Mouse (Mus musculus) G1E (cell line): ENCODE data around the gene Cct4. TPM values are rescaled to one million over a fixed set of nuclear protein-coding genes. Genes with fewer than 3 reads are reported as not detected.

Experiments
- ATAC-seq: 2 replicates; pipeline ENCODE4 v1.8.0; 2016; ENCODE audit warnings: mild to moderate bottlenecking; ENCODE audit not compliant: insufficient number of reproducible peaks, poor library complexity, low FRiP score, severe bottlenecking; ENCODE audit errors: extremely low read depth
- DNase-seq: peaks from one replicate; pipeline ENCODE4 v3.0.0; 2012; ENCODE audit warnings: low spot score
- H3K27me3 ChIP-seq: 2 replicates; pipeline ENCODE4 v1.6.1; 2012; ENCODE audit warnings: mild to moderate bottlenecking, low read length, inconsistent platforms; ENCODE audit not compliant: insufficient read depth
- H3K36me3 ChIP-seq: replicated peaks from 2 replicates; pipeline ENCODE3; 2012; ENCODE audit warnings: mild to moderate bottlenecking, inconsistent platforms
- H3K4me1 ChIP-seq: 2 replicates; pipeline ENCODE4 v1.6.1; 2012; ENCODE audit warnings: low read depth, low read length, inconsistent platforms, mixed read lengths; ENCODE audit not compliant: insufficient read depth
- H3K4me3 ChIP-seq: 2 replicates; pipeline ENCODE4 v1.5.1; 2012; ENCODE audit warnings: low read depth, mild to moderate bottlenecking, inconsistent platforms, low read length, moderate library complexity, mixed read lengths
- H3K9me3 ChIP-seq: replicated peaks from 2 replicates; pipeline ENCODE4 v1.6.1; 2012; ENCODE audit warnings: inconsistent platforms
- CTCF ChIP-seq: IDR thresholded peaks from 2 replicates; pipeline ENCODE4 v1.5.1; 2012; ENCODE audit warnings: low read depth, low read length, inconsistent platforms, mixed read lengths
- GATA1 ChIP-seq: IDR thresholded peaks from 2 replicates; pipeline ENCODE4 v1.6.1; 2012; ENCODE audit warnings: borderline replicate concordance, low read length, inconsistent platforms, mixed read lengths
- GATA2 ChIP-seq: IDR thresholded peaks from 2 replicates; pipeline ENCODE4 v1.6.1; 2012; ENCODE audit warnings: low read depth, low read length, inconsistent platforms, borderline replicate concordance
- POLR2AphosphoS5 ChIP-seq: IDR thresholded peaks from 2 replicates; pipeline ENCODE4 v1.6.1; 2012; ENCODE audit warnings: low read depth, low read length, inconsistent platforms; ENCODE audit not compliant: insufficient replicate concordance
- TAL1 ChIP-seq: conservative IDR thresholded peaks from 2 replicates; pipeline ENCODE4 v1.6.1; 2012; ENCODE audit warnings: low read depth, low read length, inconsistent platforms, mixed read lengths
- polyA plus RNA-seq: library from polyadenylated mRNA; stranded (reverse); fragments of >175 nt; gene quantifications from 2 replicates; pipeline ENCODE4 v1.2.3, GENCODE M21; 2012
- total RNA-seq, 2 experiments: library from RNA; stranded (forward) in 1 of 2; stranded (reverse) in 1 of 2; fragments of 200-1000 nt in 1 of 2; fragments of >200 nt in 1 of 2; fragmentation: Nextera tagmentation in 1 of 2; gene quantifications; 2 replicates each; pipeline ENCODE4 v1.2.3; 2014 to 2017

Cct4 gene
- total and polyA plus RNA-seq, 3 experiments, result 316 to 847 (median 354) TPM

DNA sequence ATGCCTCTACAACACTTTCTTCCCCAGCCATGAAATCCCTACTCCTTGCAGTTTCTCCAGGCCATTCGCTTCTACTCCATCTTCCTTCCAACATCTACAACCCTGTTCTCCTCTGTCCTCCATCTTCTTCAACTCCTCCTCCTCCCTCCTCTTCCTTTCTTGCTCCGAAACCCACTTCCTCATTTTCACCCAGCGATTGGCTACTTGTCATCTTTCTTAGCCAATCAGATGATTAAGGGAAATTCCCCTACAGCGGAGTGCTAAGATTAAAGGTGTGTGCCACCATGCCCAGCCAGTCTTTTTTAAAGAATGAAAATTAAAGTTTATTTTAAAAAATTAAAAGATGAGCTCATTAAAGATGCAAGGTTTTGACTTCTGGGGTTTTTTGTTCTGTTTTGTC lies 27.6 kb downstream of the Cct4 start:
- Histone ChIP-seq H3K36me3 (no peaks in the 10 kb centered on the region), H3K27me3 (peaks cover 14% of the 10 kb centered on the region), H3K4me3 (no peak overlapping the region), H3K4me1 (no peaks in the 10 kb centered on the region), H3K9me3 (no peaks in the 10 kb centered on the region)
- TF ChIP-seq TAL1, result no peak
- TF ChIP-seq CTCF, result no peak
- no peak for TF ChIP-seq GATA1
- no peak for TF ChIP-seq POLR2AphosphoS5
- no peak for TF ChIP-seq GATA2
- DNase-seq (no peak), ATAC-seq (no peak)

DNA sequence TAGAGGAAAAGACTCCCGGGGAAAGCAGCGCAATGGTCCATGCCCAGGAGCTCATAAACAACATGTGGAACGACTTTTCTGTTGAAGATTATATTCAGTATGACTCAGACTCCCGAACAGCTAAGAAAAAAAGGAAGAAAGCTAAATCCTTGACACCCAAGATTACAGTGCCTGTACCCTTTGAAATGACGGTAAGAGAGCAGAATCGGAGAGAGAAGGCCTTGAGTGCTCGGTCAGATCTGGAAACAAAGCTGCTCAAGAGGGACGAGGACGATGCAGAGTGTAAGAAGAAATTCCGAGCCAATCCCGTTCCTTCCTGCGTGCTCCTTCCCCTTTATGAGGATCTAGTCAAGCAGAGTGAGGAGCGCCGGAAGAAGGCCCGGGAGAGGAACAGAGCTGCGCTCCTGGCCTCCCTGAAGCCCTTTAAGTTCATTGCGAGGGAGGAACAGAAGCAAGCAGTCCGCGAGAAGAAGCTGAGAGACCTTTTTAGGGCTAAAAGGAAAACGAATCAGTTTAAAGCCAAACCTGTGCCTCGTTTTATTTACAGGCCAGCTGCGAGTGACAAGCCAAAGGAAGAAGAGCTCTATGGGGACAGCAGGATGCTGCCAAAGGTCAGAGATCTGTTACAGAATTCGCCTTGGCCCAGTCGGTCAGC lies 29.9 kb downstream of the Cct4 start:
- no peaks in the 10 kb centered on the region for H3K4me1 ChIP-seq
- ATAC-seq (no peak), DNase-seq (no peak)
- no peaks in the 10 kb centered on the region for H3K36me3 ChIP-seq
- H3K27me3 ChIP-seq, result peaks cover 18% of the 10 kb centered on the region
- TF ChIP-seq GATA1, result no peak
- TF ChIP-seq TAL1, result no peak
- TF ChIP-seq CTCF, result no peak
- no peak for TF ChIP-seq GATA2
- TF ChIP-seq POLR2AphosphoS5, result no peak
- no peak overlapping the region for H3K4me3 ChIP-seq
- no peaks in the 10 kb centered on the region for H3K9me3 ChIP-seq

DNA sequence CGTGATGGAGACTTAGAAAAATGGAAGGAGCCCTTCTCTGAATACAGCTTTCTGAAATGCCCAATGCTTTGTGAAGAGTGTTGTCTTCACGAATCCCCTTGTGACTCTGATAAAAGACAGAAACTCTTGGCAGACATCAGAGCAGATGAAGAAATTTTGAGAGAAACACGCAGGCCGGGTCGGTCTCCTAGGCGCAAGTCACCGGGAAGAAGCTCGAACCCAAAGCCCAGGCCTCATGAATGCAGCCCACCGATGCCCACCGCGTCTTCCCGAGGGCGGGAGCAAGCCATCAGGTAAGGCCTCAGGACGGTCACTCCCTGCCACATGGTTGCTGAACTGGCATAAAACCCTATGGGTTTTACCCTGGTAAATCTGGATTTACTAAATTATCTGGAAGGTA lies 30.5 kb downstream of the Cct4 start:
- Histone ChIP-seq H3K36me3 (no peaks in the 10 kb centered on the region), H3K27me3 (peaks cover 18% of the 10 kb centered on the region), H3K4me3 (no peak overlapping the region), H3K9me3 (no peaks in the 10 kb centered on the region), H3K4me1 (no peaks in the 10 kb centered on the region)
- DNase-seq (no peak), ATAC-seq (no peak)
- TF ChIP-seq CTCF (no peak), GATA1 (no peak), TAL1 (no peak), GATA2 (no peak), POLR2AphosphoS5 (no peak)

DNA sequence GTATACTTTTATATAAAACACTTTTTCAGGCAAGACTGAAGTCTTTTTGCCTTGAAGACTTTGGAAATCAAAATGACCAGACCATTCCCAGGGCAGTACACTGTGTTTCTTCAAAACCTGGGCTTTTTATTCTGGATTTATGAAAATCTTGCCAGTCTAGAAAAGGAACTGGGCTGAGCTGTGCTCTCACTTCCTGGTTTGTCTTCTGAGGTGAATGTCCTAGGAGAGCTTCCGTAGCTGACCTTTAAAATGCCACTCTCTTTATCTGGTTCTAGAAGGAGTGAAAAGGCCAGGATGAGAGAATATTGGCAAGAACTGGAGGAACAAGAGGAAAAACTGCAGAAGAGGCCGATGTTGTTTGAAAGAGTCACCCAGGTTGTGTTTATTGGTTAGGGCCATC lies 32.8 kb downstream of the Cct4 start:
- DNase-seq (no peak), ATAC-seq (no peak)
- H3K9me3 ChIP-seq, result no peaks in the 10 kb centered on the region
- H3K4me3 ChIP-seq, result no peak overlapping the region
- peaks cover 20% of the 10 kb centered on the region for H3K27me3 ChIP-seq
- TF ChIP-seq POLR2AphosphoS5 (no peak), GATA2 (no peak), TAL1 (no peak), GATA1 (no peak), CTCF (no peak)
- H3K4me1 ChIP-seq, result no peaks in the 10 kb centered on the region
- H3K36me3 ChIP-seq, result no peaks in the 10 kb centered on the region

DNA sequence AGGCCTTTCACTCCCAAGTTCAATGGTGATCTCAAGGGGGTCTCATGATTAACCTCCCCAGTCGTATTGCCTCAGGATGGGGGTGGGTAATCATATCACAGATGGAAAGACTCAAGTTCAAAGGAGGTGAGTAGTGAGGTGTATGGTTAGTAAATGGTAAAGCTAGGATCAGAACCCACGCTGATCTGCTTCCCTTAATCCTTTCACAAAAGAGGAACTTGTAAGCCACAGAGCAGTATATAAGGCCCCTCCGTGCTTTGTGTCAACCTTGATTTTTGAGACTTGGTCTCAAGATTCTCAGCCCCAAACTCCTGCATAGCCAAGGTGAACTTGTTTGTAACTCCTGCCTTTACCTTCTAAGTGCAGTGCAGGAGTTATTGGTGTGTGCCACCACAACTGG lies 33.9 kb downstream of the Cct4 start:
- H3K9me3 ChIP-seq, result no peaks in the 10 kb centered on the region
- H3K4me3 ChIP-seq, result no peak overlapping the region
- ATAC-seq, result no peak
- H3K36me3 ChIP-seq, result no peaks in the 10 kb centered on the region
- no peak for DNase-seq
- peaks cover 22% of the 10 kb centered on the region for H3K27me3 ChIP-seq
- H3K4me1 ChIP-seq, result no peaks in the 10 kb centered on the region
- TF ChIP-seq GATA2 (no peak), POLR2AphosphoS5 (no peak), CTCF (no peak), TAL1 (no peak), GATA1 (no peak)

DNA sequence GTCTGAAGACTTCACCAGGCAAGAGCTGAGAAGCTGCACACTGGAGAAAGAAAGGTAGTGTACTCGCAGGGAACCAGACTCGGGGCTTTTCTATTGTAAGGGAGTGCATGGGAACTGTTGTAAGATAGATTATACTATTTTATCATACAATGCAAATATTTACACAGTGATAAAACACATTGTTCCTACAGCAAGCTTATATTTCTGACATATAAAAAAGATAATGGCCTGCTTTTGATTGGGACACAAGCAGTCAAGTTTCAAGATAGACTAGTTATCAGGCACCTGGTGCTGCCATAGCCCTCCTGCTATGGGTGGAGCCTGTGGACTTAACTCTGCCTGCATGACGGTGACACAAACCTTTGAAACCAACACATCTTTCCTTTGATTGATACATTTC lies 38.6 kb downstream of the Cct4 start:
- no peak for DNase-seq
- Histone ChIP-seq H3K27me3 (peaks cover 28% of the 10 kb centered on the region), H3K4me1 (no peaks in the 10 kb centered on the region; the same call in 1 of the 2 replicates), H3K36me3 (no peaks in the 10 kb centered on the region), H3K4me3 (no peak overlapping the region), H3K9me3 (no peaks in the 10 kb centered on the region)
- no peak for ATAC-seq
- TF ChIP-seq POLR2AphosphoS5, result no peak
- TF ChIP-seq CTCF, result no peak
- no peak for TF ChIP-seq TAL1
- no peak for TF ChIP-seq GATA1
- TF ChIP-seq GATA2, result no peak

DNA sequence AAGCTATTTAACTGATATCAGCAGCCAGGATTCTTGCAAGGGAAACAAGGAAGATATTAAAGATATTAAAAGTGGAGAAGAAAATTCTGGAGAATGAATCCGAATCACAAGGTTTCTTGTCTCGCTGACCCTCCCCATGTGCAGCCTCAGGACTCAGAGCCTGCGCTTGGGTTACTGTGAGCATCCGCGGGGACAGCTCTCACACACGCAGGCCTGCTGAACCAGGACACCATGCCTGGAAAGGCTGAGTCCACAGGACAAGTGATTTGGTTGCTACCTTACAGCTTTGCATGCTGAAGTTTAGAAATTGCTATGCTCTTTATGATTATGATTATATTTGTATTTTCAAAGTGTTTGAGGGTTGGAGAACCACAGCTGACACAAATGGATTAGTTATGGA lies 39.1 kb downstream of the Cct4 start:
- DNase-seq (no peak), ATAC-seq (no peak)
- H3K36me3 ChIP-seq, result no peaks in the 10 kb centered on the region
- H3K9me3 ChIP-seq, result no peaks in the 10 kb centered on the region
- H3K27me3 ChIP-seq, result peaks cover 26% of the 10 kb centered on the region
- no peak overlapping the region for H3K4me3 ChIP-seq
- TF ChIP-seq GATA1 (no peak), TAL1 (no peak), CTCF (no peak), GATA2 (no peak), POLR2AphosphoS5 (no peak)
- no peaks in the 10 kb centered on the region; the same call in 1 of the 2 replicates for H3K4me1 ChIP-seq
